Mouse (Mus musculus) kidney, adult 2 months (tissue): ENCODE data around the gene Mfsd11.

ENCODE experiments used
- CTCF ChIP-seq: fragments of 200-500 bp; conservative IDR thresholded peaks from 2 replicates; pipeline ENCODE4 v1.5.1; 2011; ENCODE audit warnings: low read depth, mild to moderate bottlenecking, control low read depth, low read length, moderate library complexity, mixed read lengths; ENCODE audit not compliant: insufficient read depth, insufficient read length
- POLR2A ChIP-seq: fragments of 200-500 bp; IDR thresholded peaks from one replicate; pipeline ENCODE4 v1.6.1; 2011; ENCODE audit warnings: low read depth, low read length, control low read depth

- TF ChIP-seq CTCF, result no peak
- TF ChIP-seq POLR2A, result no peak
These were observed 29.6 kb upstream of the Mfsd11 start for GRCm38 (mm10) chr11:116822626-116823025.
